Mouse (Mus musculus): ENCODE measurements around the gene Proca1.

- no peak for TF ChIP-seq POLR2A (IDR thresholded peaks at IDR 0.05; ENCODE audit: low read depth, low read length)
- TF ChIP-seq CTCF (IDR thresholded peaks at IDR 0.05; ENCODE audit: extremely low read depth, insufficient read length, insufficient replicate concordance, low read depth, low read length) = no peak
These were observed 27.5 kb upstream of the Proca1 start for GRCm38 (mm10) chr11:78165761-78166109.

All from small intestine, adult 2 months (tissue).